Mouse (Mus musculus) kidney, embryonic 14.5 days (tissue): ENCODE measurements around the gene Slc17a3. TPM values are rescaled to one million over a fixed set of nuclear protein-coding genes. Genes with fewer than 3 reads are reported as not detected.

ENCODE experiments used
- ATAC-seq: fragments of 200-750 bp; cut with Nextera tagmentation; 2 replicates; pipeline ENCODE4 v1.8.0; 2017; ENCODE audit warnings: moderate number of reproducible peaks, mild to moderate bottlenecking, moderate TSS enrichment, moderate library complexity; ENCODE audit not compliant: low FRiP score, low TSS enrichment
- H3K27ac ChIP-seq: fragments of 300-500 bp; sonication (generic); 2 replicates; pipeline ENCODE4 v1.5.1; 2014; ENCODE audit warnings: low read depth, mild to moderate bottlenecking, low read length, moderate library complexity, mixed read lengths
- H3K27me3 ChIP-seq: fragments of 300-500 bp; sonication (generic); 2 replicates; pipeline ENCODE4 v1.6.1; 2014; ENCODE audit warnings: mild to moderate bottlenecking, low read length; ENCODE audit not compliant: control insufficient read depth, insufficient read depth
- H3K36me3 ChIP-seq: fragments of 300-500 bp; sonication (generic); 2 replicates; pipeline ENCODE4 v1.6.1; 2014; ENCODE audit warnings: low read length, mixed read lengths; ENCODE audit not compliant: control insufficient read depth, insufficient read depth
- H3K4me1 ChIP-seq: fragments of 300-500 bp; sonication (generic); 2 replicates; pipeline ENCODE4 v1.6.1; 2014; ENCODE audit warnings: low read length, mixed read lengths; ENCODE audit not compliant: control insufficient read depth, insufficient read depth
- H3K4me2 ChIP-seq: fragments of 300-500 bp; sonication (generic); replicated peaks from 2 replicates; pipeline ENCODE4 v1.6.1; 2014; ENCODE audit warnings: low read depth, mild to moderate bottlenecking, low read length
- H3K4me3 ChIP-seq: fragments of 300-500 bp; sonication (generic); 2 replicates; pipeline ENCODE4 v1.5.1; 2014; ENCODE audit warnings: mild to moderate bottlenecking, low read length
- H3K9ac ChIP-seq: fragments of 300-500 bp; sonication (generic); 2 replicates; pipeline ENCODE4 v1.6.1; 2014; ENCODE audit warnings: low read depth, mild to moderate bottlenecking, low read length, moderate library complexity
- H3K9me3 ChIP-seq: fragments of 300-500 bp; sonication (generic); 2 replicates; pipeline ENCODE4 v1.6.1; 2016; ENCODE audit warnings: low read length; ENCODE audit not compliant: control insufficient read depth
- WGBS: fragments of 180-500 bp; shearing (Covaris S2); extraction: QIAGEN DNeasy Blood & Tissue Kit; methylation state at CpG from one replicate; pipeline ENCODE4 v1.1.7; 2014; 5-methylcytosine and 5-hydroxymethylcytosine counted together
- polyA plus RNA-seq: library from polyadenylated mRNA; unstranded; fragments of >200 nt; fragmentation: Nextera tagmentation; extraction: Ambion mirVana; gene quantifications from 2 replicates; pipeline ENCODE4 v1.2.1, GENCODE M21; 2014

The Slc17a3 gene
- polyA plus RNA-seq, 1 experiment from 2014 or later, result 1.1 TPM

DNA sequence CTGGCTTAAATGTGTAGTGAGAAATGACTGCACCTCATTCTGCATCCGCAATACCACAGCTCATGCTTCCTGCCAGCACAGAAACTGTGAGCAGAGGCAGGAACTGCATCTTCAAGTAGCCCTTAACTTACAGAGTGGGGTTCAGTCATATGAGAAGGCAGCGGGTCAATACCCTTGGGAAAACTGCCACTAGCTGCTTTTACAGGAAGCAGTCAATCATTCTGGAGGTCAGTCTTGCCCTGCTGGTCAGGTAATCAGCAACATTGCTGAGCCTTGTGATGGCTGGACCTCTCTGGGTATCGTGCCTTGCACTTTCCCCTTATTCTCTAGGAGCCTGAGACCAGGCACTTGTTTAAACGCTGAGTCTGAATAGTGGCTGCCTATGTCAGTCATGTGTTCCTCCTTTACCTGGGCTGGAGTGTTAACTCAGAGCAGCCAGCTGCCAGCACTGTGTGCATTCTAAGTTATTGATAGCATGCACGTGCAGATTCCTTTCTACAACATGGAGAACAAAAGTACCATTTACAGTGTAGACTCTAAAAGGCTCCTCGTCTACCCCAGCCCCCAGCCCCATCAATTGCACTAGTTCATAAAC is 49.9 kb downstream of the Slc17a3 start:
- peak; percentile 39; the same call in 1 of the 2 replicates for ATAC-seq

DNA sequence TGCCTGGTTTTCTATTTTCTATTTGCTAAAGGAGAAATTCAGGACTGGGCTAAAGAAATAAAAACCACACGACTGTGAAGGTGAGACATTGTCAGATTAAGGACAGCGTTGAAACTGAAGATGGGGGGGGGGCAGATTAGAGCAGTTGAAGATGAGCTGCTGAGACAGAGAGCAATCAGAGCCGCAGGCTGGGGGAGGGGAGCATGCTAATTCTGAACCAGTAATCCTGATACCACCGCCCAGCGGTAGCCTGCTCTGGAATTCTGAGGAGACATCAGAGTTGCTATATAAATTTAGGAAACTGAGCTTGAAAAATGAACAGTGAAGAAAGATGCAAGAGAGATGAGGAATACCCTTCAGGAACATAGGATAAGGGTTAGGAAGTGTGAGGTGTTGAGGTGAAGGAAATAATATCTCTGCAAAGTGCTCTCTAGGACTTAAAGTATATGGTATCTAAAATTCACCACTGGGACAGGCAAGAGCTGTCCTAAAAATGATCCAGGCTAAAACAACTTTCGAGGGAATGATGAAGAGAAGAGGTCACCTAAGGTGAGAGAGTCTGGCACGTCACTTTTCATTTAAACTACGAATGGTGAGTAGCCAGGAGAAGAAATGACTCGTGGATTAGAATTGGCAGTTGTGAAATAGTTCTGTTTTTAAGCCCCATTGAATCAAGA is 53.5 kb downstream of the Slc17a3 start:
- no peak overlapping the region for H3K4me3 ChIP-seq
- ATAC-seq, result no peak
- H3K4me2 ChIP-seq, result no peak overlapping the region
- H3K36me3 ChIP-seq, result no peaks in the 10 kb centered on the region
- 39% methylated on average over 9 of the region's 9 CpGs for WGBS
- H3K27me3 ChIP-seq, result no peaks in the 10 kb centered on the region
- H3K4me1 ChIP-seq, result 0 out of 2 replicates have a peak, but pooled peaks cover 4% of the 10 kb centered on the region
- no peaks in the 10 kb centered on the region for H3K9me3 ChIP-seq
- H3K27ac ChIP-seq, result no peak overlapping the region
- no peak overlapping the region for H3K9ac ChIP-seq

More for the DNA sequence above, 49.9 kb downstream of the Slc17a3 start:
- H3K9ac ChIP-seq, result no peak overlapping the region
- H3K27ac ChIP-seq, result no peak overlapping the region
- H3K27me3 ChIP-seq, result no peaks in the 10 kb centered on the region
- no peak overlapping the region for H3K4me3 ChIP-seq
- WGBS, result 38% methylated on average over 6 of the region's 6 CpGs
- H3K9me3 ChIP-seq, result no peaks in the 10 kb centered on the region
- H3K36me3 ChIP-seq, result no peaks in the 10 kb centered on the region
- no peak overlapping the region for H3K4me2 ChIP-seq
- H3K4me1 ChIP-seq, result 0 out of 2 replicates have a peak, but pooled peaks cover 4% of the 10 kb centered on the region

DNA sequence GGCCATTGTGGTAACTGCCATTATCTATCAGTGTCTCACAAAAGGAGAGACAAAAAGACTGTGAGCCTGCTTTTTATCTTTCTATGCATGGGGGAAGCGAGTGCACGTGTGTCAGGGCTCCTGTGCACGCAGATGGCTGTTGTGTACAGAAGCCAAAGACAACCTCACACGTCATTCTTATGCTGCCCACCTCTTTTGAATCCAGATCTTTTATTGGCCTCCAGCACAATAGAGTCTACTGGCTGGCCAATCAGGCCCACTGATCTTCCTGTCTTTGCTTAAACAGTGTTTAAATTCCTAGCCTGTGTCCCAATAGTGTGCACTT is 54.0 kb downstream of the Slc17a3 start:
- no peak overlapping the region for H3K4me3 ChIP-seq
- no peak overlapping the region for H3K27ac ChIP-seq
- no peak overlapping the region for H3K9ac ChIP-seq
- H3K27me3 ChIP-seq, result no peaks in the 10 kb centered on the region
- no peaks in the 10 kb centered on the region for H3K36me3 ChIP-seq
- 69% methylated on average over 4 of the region's 4 CpGs for WGBS
- H3K4me1 ChIP-seq, result 0 out of 2 replicates have a peak, but pooled peaks cover 6% of the 10 kb centered on the region
- no peak for ATAC-seq
- no peaks in the 10 kb centered on the region for H3K9me3 ChIP-seq
- no peak overlapping the region for H3K4me2 ChIP-seq

DNA sequence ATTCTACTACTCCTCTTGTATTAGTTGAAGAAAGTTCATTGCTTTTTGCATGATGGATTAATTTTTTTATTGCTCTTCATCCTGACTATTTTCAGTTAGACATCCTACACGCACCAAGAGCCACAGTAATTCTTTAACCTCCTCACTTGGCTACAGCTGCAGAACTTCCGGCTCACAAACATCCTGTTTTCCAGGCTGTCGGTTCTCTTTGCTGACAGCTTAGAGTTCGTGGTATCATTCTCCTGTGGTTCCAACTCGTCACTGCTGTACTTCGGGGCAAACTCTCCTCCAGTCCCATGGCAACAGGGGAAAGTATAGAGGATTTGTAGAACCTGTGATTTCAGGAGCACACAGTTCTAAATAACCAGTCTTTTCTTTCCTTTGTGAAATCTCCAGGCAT is 59.0 kb downstream of the Slc17a3 start:
- 14% methylated on average over 6 of the region's 6 CpGs for WGBS
- no peaks in the 10 kb centered on the region for H3K9me3 ChIP-seq
- no peak overlapping the region for H3K9ac ChIP-seq
- H3K27ac ChIP-seq, result no peak overlapping the region
- no peak for ATAC-seq
- H3K4me3 ChIP-seq, result no peak overlapping the region
- H3K4me2 ChIP-seq, result no peak overlapping the region
- H3K36me3 ChIP-seq, result no peaks in the 10 kb centered on the region
- 0 out of 2 replicates have a peak, but pooled peaks cover 5% of the 10 kb centered on the region for H3K4me1 ChIP-seq
- no peaks in the 10 kb centered on the region for H3K27me3 ChIP-seq

DNA sequence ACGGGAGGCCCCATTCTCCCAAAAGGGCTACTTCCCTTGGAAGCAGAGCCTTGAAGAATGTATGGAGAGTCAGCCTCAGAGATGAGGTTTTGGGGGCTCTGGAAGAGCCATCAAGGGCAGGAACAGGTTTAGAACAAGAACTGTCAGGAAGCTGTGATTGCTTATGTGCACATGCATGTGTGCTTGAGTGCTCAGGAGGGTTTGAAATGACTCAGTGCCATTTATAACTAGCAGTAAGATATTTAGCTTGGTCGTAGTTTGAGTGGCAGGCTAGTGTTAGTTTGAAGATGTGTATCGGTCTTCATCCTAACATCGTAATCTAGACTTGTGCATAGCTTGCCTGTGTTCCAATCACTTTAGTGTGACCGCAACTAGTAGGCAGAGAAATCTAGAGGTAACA is 67.7 kb downstream of the Slc17a3 start:
- Histone ChIP-seq H3K4me3 (no peak overlapping the region), H3K4me1 (no peaks in the 10 kb centered on the region), H3K9ac (no peak overlapping the region), H3K27me3 (no peaks in the 10 kb centered on the region), H3K9me3 (no peaks in the 10 kb centered on the region), H3K27ac (no peak overlapping the region), H3K36me3 (no peaks in the 10 kb centered on the region), H3K4me2 (no peak overlapping the region)
- WGBS, result 94% methylated on average over 5 of the region's 5 CpGs
- no peak for ATAC-seq

DNA sequence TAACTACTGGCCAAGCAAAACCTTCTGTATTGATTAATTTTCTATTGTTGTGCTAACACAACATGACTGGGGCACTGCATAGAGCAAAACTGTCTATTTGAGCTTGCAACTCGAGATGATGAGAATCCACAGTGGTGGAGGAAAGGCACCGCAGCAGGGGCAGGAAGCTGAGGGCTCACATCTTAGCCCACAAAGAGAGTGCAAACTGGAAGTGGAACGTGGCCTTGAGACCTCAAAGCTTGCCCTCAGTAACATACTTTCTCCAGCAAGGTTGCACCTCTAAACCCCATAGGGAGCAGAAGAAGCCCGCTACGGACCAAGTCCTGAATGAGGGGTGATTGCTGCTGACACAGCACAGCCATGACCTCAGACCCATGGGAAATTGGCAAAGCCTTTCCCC is 70.9 kb downstream of the Slc17a3 start:
- no peaks in the 10 kb centered on the region for H3K36me3 ChIP-seq
- ATAC-seq, result no peak
- H3K9me3 ChIP-seq, result no peaks in the 10 kb centered on the region
- H3K9ac ChIP-seq, result no peak overlapping the region
- no peaks in the 10 kb centered on the region for H3K27me3 ChIP-seq
- 84% methylated on average over 5 of the region's 5 CpGs for WGBS
- no peak overlapping the region for H3K4me3 ChIP-seq
- H3K27ac ChIP-seq, result no peak overlapping the region
- no peak overlapping the region for H3K4me2 ChIP-seq
- H3K4me1 ChIP-seq, result peaks cover 16% of the 10 kb centered on the region

Other genes with a start within 250 kb of the Slc17a3 start
- 2.9 and 3.1 TPM in 2 replicates for gene Hist1h2be, start 218.3 kb upstream of the Slc17a3 start, polyA plus RNA-seq
- gene Hist1h1e, start 216.9 kb upstream of the Slc17a3 start, polyA plus RNA-seq, result 17.6 and 20.4 TPM in 2 replicates
- gene Hist1h2ac, start 155.5 kb upstream of the Slc17a3 start, polyA plus RNA-seq, result 1.3 and 1.9 TPM in 2 replicates
- gene Hist1h2bc, start 155.2 kb upstream of the Slc17a3 start, polyA plus RNA-seq, result 54.0 and 60.2 TPM in 2 replicates
- gene Hist1h1t, start 143.6 kb upstream of the Slc17a3 start, polyA plus RNA-seq, result not detected in 2 replicates
- gene Hist1h4c, start 141.0 kb upstream of the Slc17a3 start, polyA plus RNA-seq, result 9.0 and 15.0 TPM in 2 replicates
- gene Hfe, start 128.6 kb upstream of the Slc17a3 start, polyA plus RNA-seq, result 6.0 and 7.6 TPM in 2 replicates
- gene Hist1h1c, start 100.6 kb upstream of the Slc17a3 start, polyA plus RNA-seq, result 21.6 and 28.4 TPM in 2 replicates
- 12.7 and 18.3 TPM in 2 replicates for gene Hist1h3c, start 93.8 kb upstream of the Slc17a3 start, polyA plus RNA-seq
- 2.7 and 6.8 TPM in 2 replicates for gene Hist1h2bb, start 92.7 kb upstream of the Slc17a3 start, polyA plus RNA-seq
- gene Hist1h2ab, start 88.3 kb upstream of the Slc17a3 start, polyA plus RNA-seq, result 70.3 and 91.4 TPM in 2 replicates
- 12.5 and 22.2 TPM in 2 replicates for gene Hist1h3b, start 87.2 kb upstream of the Slc17a3 start, polyA plus RNA-seq
- gene Hist1h4b, start 82.4 kb upstream of the Slc17a3 start, polyA plus RNA-seq, result 7.0 and 9.2 TPM in 2 replicates
- gene Hist1h4a, start 78.2 kb upstream of the Slc17a3 start, polyA plus RNA-seq, result 1.3 and 1.9 TPM in 2 replicates
- gene Hist1h3a, start 77.0 kb upstream of the Slc17a3 start, polyA plus RNA-seq, result 8.8 and 11.6 TPM in 2 replicates
- gene Hist1h1a, start 75.8 kb upstream of the Slc17a3 start, polyA plus RNA-seq, result 3.5 and 6.5 TPM in 2 replicates
- gene Trim38, start 69.5 kb upstream of the Slc17a3 start, polyA plus RNA-seq, result not detected in 2 replicates
- gene Slc17a2, start 32.4 kb upstream of the Slc17a3 start, polyA plus RNA-seq, result 0.07 and 0.12 TPM in 2 replicates
- gene Slc17a1, start 28.3 kb downstream of the Slc17a3 start, polyA plus RNA-seq, result 0.47 and 1.6 TPM in 2 replicates
- gene Slc17a4, start 75.6 kb downstream of the Slc17a3 start, polyA plus RNA-seq, result 2.0 and 2.5 TPM in 2 replicates
- not detected in 2 replicates for gene Hist1h2ba, start 94.7 kb downstream of the Slc17a3 start, polyA plus RNA-seq
- not detected in 2 replicates for gene Hist1h2aa, start 95.0 kb downstream of the Slc17a3 start, polyA plus RNA-seq
- 0.15 TPM in 1 of 2 replicates, not detected in the other for gene Scgn, start 151.8 kb downstream of the Slc17a3 start, polyA plus RNA-seq